Mouse (Mus musculus) layer of hippocampus, adult 9-10 months (tissue): Measurements from ENCODE around the gene Itgb1bp1.

Source experiments
- DNase-seq: peaks from one replicate; pipeline ENCODE4 v3.0.0; 2022; ENCODE audit warnings: low spot score

Itgb1bp1 gene

GRCm38 (mm10) chr12:21244375-21244960 lies 41.6 kb downstream of the Itgb1bp1 start:
- no peak for DNase-seq

- no peak for DNase-seq
Observed at GRCm38 (mm10) chr12:21241965-21242364, 44.1 kb downstream of the Itgb1bp1 start.

- no peak for DNase-seq
Observed at GRCm38 (mm10) chr12:21234560-21234959, 51.5 kb downstream of the Itgb1bp1 start.

- DNase-seq = no peak
Observed at GRCm38 (mm10) chr12:21233727-21234126, 52.4 kb downstream of the Itgb1bp1 start.

GRCm38 (mm10) chr12:21229076-21229918 lies 56.8 kb downstream of the Itgb1bp1 start:
- DNase-seq = no peak

GRCm38 (mm10) chr12:21228650-21229049 lies 57.4 kb downstream of the Itgb1bp1 start:
- DNase-seq = no peak

- no peak for DNase-seq
Observed at GRCm38 (mm10) chr12:21227076-21227980, 58.8 kb downstream of the Itgb1bp1 start.

- no peak for DNase-seq
Observed at GRCm38 (mm10) chr12:21226316-21226715, 59.8 kb downstream of the Itgb1bp1 start.

GRCm38 (mm10) chr12:21225358-21225757 lies 60.7 kb downstream of the Itgb1bp1 start:
- DNase-seq = no peak

- DNase-seq = no peak
Observed at GRCm38 (mm10) chr12:21223923-21224322, 62.2 kb downstream of the Itgb1bp1 start.

GRCm38 (mm10) chr12:21220596-21220995 lies 65.5 kb downstream of the Itgb1bp1 start:
- no peak for DNase-seq

GRCm38 (mm10) chr12:21217776-21218444 lies 68.2 kb downstream of the Itgb1bp1 start:
- no peak for DNase-seq

GRCm38 (mm10) chr12:21214551-21215165 lies 71.4 kb downstream of the Itgb1bp1 start:
- DNase-seq = no peak

- DNase-seq = no peak
Observed at GRCm38 (mm10) chr12:21212876-21213275, 73.2 kb downstream of the Itgb1bp1 start.

- no peak for DNase-seq
Observed at GRCm38 (mm10) chr12:21209273-21209672, 76.8 kb downstream of the Itgb1bp1 start.

- DNase-seq = no peak
Observed at GRCm38 (mm10) chr12:21208172-21208795, 77.8 kb downstream of the Itgb1bp1 start.

GRCm38 (mm10) chr12:21207422-21207821 lies 78.7 kb downstream of the Itgb1bp1 start:
- DNase-seq = no peak

- DNase-seq = no peak
Observed at GRCm38 (mm10) chr12:21205799-21206198, 80.3 kb downstream of the Itgb1bp1 start.

GRCm38 (mm10) chr12:21204701-21205312 lies 81.3 kb downstream of the Itgb1bp1 start:
- DNase-seq = no peak

- peak; percentile 8 for DNase-seq
Observed at GRCm38 (mm10) chr12:21201485-21202269, 84.4 kb downstream of the Itgb1bp1 start.
